Mouse (Mus musculus) spleen, postnatal 4 days (tissue): Measurements from ENCODE around the gene Ulk3.
A peak's percentile ranks its signal among the peaks of the same experiment; 100 is the strongest.

Source experiments
- DNase-seq, 2 experiments: peaks; one replicate each; pipeline ENCODE4 v3.0.0; 2022; ENCODE audit warnings: low spot score in 2 of 2

Gene Ulk3

GRCm38 (mm10) chr9:57617556-57618169 lies 28.4 kb downstream of the Ulk3 start:
- no peak for DNase-seq

GRCm38 (mm10) chr9:57618854-57619253 lies 29.6 kb downstream of the Ulk3 start:
- DNase-seq, result no peak

- DNase-seq, result no peak
Measured at GRCm38 (mm10) chr9:57620674-57621073, 31.4 kb downstream of the Ulk3 start, which contains the start of gene Lman1l. Gene Lman1l, minus strand, starts transcription at chr9:57620774.

- no peak for DNase-seq
Measured at GRCm38 (mm10) chr9:57624295-57624694, 35.0 kb downstream of the Ulk3 start.

GRCm38 (mm10) chr9:57625674-57626500 lies 36.6 kb downstream of the Ulk3 start:
- DNase-seq, result no peak

- no peak for DNase-seq
Measured at GRCm38 (mm10) chr9:57627191-57627590, 37.9 kb downstream of the Ulk3 start.

GRCm38 (mm10) chr9:57627892-57628291 lies 38.6 kb downstream of the Ulk3 start:
- DNase-seq, result no peak

GRCm38 (mm10) chr9:57628717-57629116 lies 39.5 kb downstream of the Ulk3 start:
- DNase-seq, result peak in 1 of 2 experiments; percentile 67

- peak; percentile 79 to 95 for DNase-seq
Measured at GRCm38 (mm10) chr9:57629118-57629874, 40.0 kb downstream of the Ulk3 start.

GRCm38 (mm10) chr9:57633481-57634024 lies 44.3 kb downstream of the Ulk3 start:
- peak; percentile 56 to 73 for DNase-seq

GRCm38 (mm10) chr9:57637272-57637671 lies 48.0 kb downstream of the Ulk3 start:
- no peak for DNase-seq

GRCm38 (mm10) chr9:57637741-57638322 lies 48.6 kb downstream of the Ulk3 start:
- DNase-seq, result peak; percentile 63 to 75

- peak; percentile 83 to 88 for DNase-seq
Measured at GRCm38 (mm10) chr9:57638651-57639459, 49.6 kb downstream of the Ulk3 start.

GRCm38 (mm10) chr9:57639661-57640328 lies 50.5 kb downstream of the Ulk3 start:
- DNase-seq, result peak in 1 of 2 experiments; percentile 68

- DNase-seq, result peak; percentile 84 to 91
Measured at GRCm38 (mm10) chr9:57640384-57640783, 51.1 kb downstream of the Ulk3 start.

- DNase-seq, result no peak
Measured at GRCm38 (mm10) chr9:57641022-57641421, 51.8 kb downstream of the Ulk3 start.

- peak in 1 of 2 experiments; percentile 64 for DNase-seq
Measured at GRCm38 (mm10) chr9:57641775-57642550, 52.7 kb downstream of the Ulk3 start.

GRCm38 (mm10) chr9:57643169-57643855 lies 54.1 kb downstream of the Ulk3 start:
- peak; percentile 53 to 77 for DNase-seq

GRCm38 (mm10) chr9:57643856-57644180 lies 54.6 kb downstream of the Ulk3 start:
- peak in 1 of 2 experiments; percentile 63 for DNase-seq
